Mouse (Mus musculus) testis, adult 2 months (tissue): ENCODE data around the gene Gm45062.

ENCODE experiments used
- CTCF ChIP-seq: fragments of 200-500 bp; IDR thresholded peaks from 2 replicates; pipeline ENCODE4 v1.5.1; 2012; ENCODE audit warnings: low read depth, mild to moderate bottlenecking, inconsistent platforms, low read length, moderate library complexity; ENCODE audit not compliant: control insufficient read depth, insufficient read depth, insufficient replicate concordance
- POLR2A ChIP-seq: fragments of 200-500 bp; IDR thresholded peaks from 2 replicates; pipeline ENCODE4 v1.6.1; 2012; ENCODE audit warnings: low read depth, mild to moderate bottlenecking, inconsistent platforms, low read length, moderate library complexity; ENCODE audit not compliant: control insufficient read depth

DNA sequence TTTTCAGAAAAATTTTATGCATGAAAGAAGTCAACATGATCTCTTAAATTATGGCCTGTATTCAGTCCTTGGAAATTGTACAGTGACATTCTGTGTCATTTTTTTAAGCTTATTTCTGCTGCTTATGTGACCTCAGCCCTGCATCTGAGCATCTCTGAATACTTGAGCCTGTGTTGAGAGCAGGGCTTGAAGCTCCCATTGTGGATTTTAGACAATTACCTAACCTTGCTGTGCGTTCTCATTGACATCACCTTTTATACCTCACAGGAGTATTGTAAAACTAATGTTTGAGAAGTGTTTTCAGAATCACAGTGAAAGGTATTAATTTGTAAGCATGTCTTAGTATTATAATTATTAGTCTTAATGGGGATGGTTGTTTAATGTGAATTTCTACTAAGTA is 140.5 kb downstream of the Gm45062 start:
- no peak for TF ChIP-seq POLR2A
- no peak for TF ChIP-seq CTCF
